Mouse (Mus musculus): ENCODE measurements around the gene Gm20532. TPM values are rescaled to one million over a fixed set of nuclear protein-coding genes. Genes with fewer than 3 reads are reported as not detected.
"Not testable (repeated sequence)": the region's sequence is repeated elsewhere in the genome, so short reads cannot be mapped to it uniquely, and the experiment has no call there.

The Gm20532 gene
- polyA plus RNA-seq, 1 experiment from 2014 or later = not detected

- Histone ChIP-seq H3K9me3 (no peaks in the 10 kb centered on the region), H3K36me3 (peaks cover 27% of the 10 kb centered on the region), H3K27me3 (no peaks in the 10 kb centered on the region), H3K4me1 (peaks cover 31% of the 10 kb centered on the region), H3K4me2 (replicated peaks) (no peak overlapping the region; the same call in 1 of the 2 replicates), H3K4me3 (no peak overlapping the region), H3K27ac (peak overlapping the region; percentile 81; the same call in 1 of the 2 replicates), H3K9ac (peak overlapping the region; percentile 97; the same call in 1 of the 2 replicates)
- 73% methylated on average over 7 of the region's 7 CpGs for WGBS
- no peak for ATAC-seq (ENCODE audit: low FRiP score, low read depth)
These were observed 54.7 kb downstream of the Gm20532 start for GRCm38 (mm10) chr2:26641006-26641647.

- ATAC-seq (ENCODE audit: low FRiP score, low read depth) = no peak
- no peaks in the 10 kb centered on the region for H3K9me3 ChIP-seq
- H3K4me1 ChIP-seq = peaks cover 11% of the 10 kb centered on the region
- no peak overlapping the region for H3K9ac ChIP-seq
- H3K4me3 ChIP-seq = no peak overlapping the region
- H3K27ac ChIP-seq = no peak overlapping the region
- no peaks in the 10 kb centered on the region; the same call in 1 of the 2 replicates for H3K36me3 ChIP-seq
- H3K27me3 ChIP-seq = no peaks in the 10 kb centered on the region
- H3K4me2 ChIP-seq (replicated peaks) = no peak overlapping the region
- WGBS = 63% methylated on average over 2 of the region's 2 CpGs
These were observed 57.5 kb downstream of the Gm20532 start for GRCm38 (mm10) chr2:26643942-26644341.

GRCm38 (mm10) chr2:26646643-26647293 lies 60.3 kb downstream of the Gm20532 start:
- Histone ChIP-seq H3K27ac (no peak overlapping the region), H3K4me3 (no peak overlapping the region), H3K9ac (no peak overlapping the region), H3K27me3 (no peaks in the 10 kb centered on the region), H3K9me3 (no peaks in the 10 kb centered on the region), H3K4me2 (replicated peaks) (no peak overlapping the region), H3K4me1 (no peaks in the 10 kb centered on the region), H3K36me3 (no peaks in the 10 kb centered on the region)
- WGBS = 29% methylated on average over 3 of the region's 3 CpGs
- ATAC-seq (ENCODE audit: low FRiP score, low read depth) = peak; percentile 93

GRCm38 (mm10) chr2:26654687-26655086 lies 68.2 kb downstream of the Gm20532 start:
- Histone ChIP-seq H3K27me3 (no peaks in the 10 kb centered on the region), H3K27ac (no peak overlapping the region), H3K9ac (no peak overlapping the region), H3K4me3 (no peak overlapping the region), H3K9me3 (no peaks in the 10 kb centered on the region), H3K4me2 (replicated peaks) (no peak overlapping the region), H3K4me1 (no peaks in the 10 kb centered on the region), H3K36me3 (no peaks in the 10 kb centered on the region)
- no peak for ATAC-seq (ENCODE audit: low FRiP score, low read depth)
- 83% methylated on average over 1 of the region's 1 CpGs for WGBS

GRCm38 (mm10) chr2:26657426-26657825 lies 71.0 kb downstream of the Gm20532 start:
- no peak for ATAC-seq (ENCODE audit: low FRiP score, low read depth)

GRCm38 (mm10) chr2:26661143-26661752 lies 74.8 kb downstream of the Gm20532 start:
- H3K4me1 ChIP-seq = peaks cover 5% of the 10 kb centered on the region
- H3K9ac ChIP-seq = no peak overlapping the region
- H3K27ac ChIP-seq = no peak overlapping the region
- peaks cover 17% of the 10 kb centered on the region; the same call in 1 of the 2 replicates for H3K27me3 ChIP-seq
- H3K4me2 ChIP-seq (replicated peaks) = peak overlapping the region; percentile 65
- H3K9me3 ChIP-seq = no peaks in the 10 kb centered on the region
- peak overlapping the region; percentile 31 for H3K4me3 ChIP-seq
- ATAC-seq (ENCODE audit: low FRiP score, low read depth) = no peak
- 3% methylated on average over 19 of the region's 20 CpGs for WGBS
- no peaks in the 10 kb centered on the region for H3K36me3 ChIP-seq

More at GRCm38 (mm10) chr2:26657426-26657825, 71.0 kb downstream of the Gm20532 start:
- H3K27ac ChIP-seq = no peak overlapping the region
- H3K4me3 ChIP-seq = no peak overlapping the region
- H3K4me1 ChIP-seq = peaks cover 5% of the 10 kb centered on the region
- no peak overlapping the region for H3K9ac ChIP-seq
- 80% methylated on average over 2 of the region's 2 CpGs for WGBS
- H3K4me2 ChIP-seq (replicated peaks) = no peak overlapping the region
- H3K27me3 ChIP-seq = peaks cover 10% of the 10 kb centered on the region; the same call in 1 of the 2 replicates
- no peaks in the 10 kb centered on the region for H3K9me3 ChIP-seq
- H3K36me3 ChIP-seq = no peaks in the 10 kb centered on the region

- Histone ChIP-seq H3K4me1 (peaks cover 5% of the 10 kb centered on the region), H3K27me3 (peaks cover 17% of the 10 kb centered on the region; the same call in 1 of the 2 replicates), H3K4me2 (replicated peaks) (peak overlapping the region; percentile 65), H3K27ac (no peak overlapping the region), H3K36me3 (no peaks in the 10 kb centered on the region), H3K4me3 (peak overlapping the region; percentile 31), H3K9ac (no peak overlapping the region), H3K9me3 (no peaks in the 10 kb centered on the region)
- WGBS = 48% methylated on average over 29 of the region's 29 CpGs
- no peak; the same call in 1 of the 2 replicates for ATAC-seq (ENCODE audit: low FRiP score, low read depth)
These were observed 75.5 kb downstream of the Gm20532 start for GRCm38 (mm10) chr2:26661768-26662508.

GRCm38 (mm10) chr2:26662509-26662882 lies 76.1 kb downstream of the Gm20532 start:
- ATAC-seq (ENCODE audit: low FRiP score, low read depth) = no peak
- Histone ChIP-seq H3K9ac (no peak overlapping the region), H3K27me3 (peaks cover 17% of the 10 kb centered on the region; the same call in 1 of the 2 replicates), H3K27ac (no peak overlapping the region), H3K4me3 (no peak overlapping the region), H3K9me3 (no peaks in the 10 kb centered on the region), H3K4me1 (peaks cover 5% of the 10 kb centered on the region), H3K4me2 (replicated peaks) (no peak overlapping the region), H3K36me3 (no peaks in the 10 kb centered on the region)
- 73% methylated on average over 13 of the region's 13 CpGs for WGBS

- 83% methylated on average over 10 of the region's 10 CpGs for WGBS
These were observed 76.7 kb downstream of the Gm20532 start for GRCm38 (mm10) chr2:26663112-26663511.

GRCm38 (mm10) chr2:26663551-26663950 lies 77.1 kb downstream of the Gm20532 start:
- not testable (repeated sequence) for H3K9ac ChIP-seq; H3K27ac ChIP-seq; H3K4me3 ChIP-seq; H3K36me3 ChIP-seq; H3K4me1 ChIP-seq; H3K4me2 ChIP-seq (replicated peaks); H3K9me3 ChIP-seq; ATAC-seq (ENCODE audit: low FRiP score, low read depth)
- peaks cover 17% of the 10 kb centered on the region; the same call in 1 of the 2 replicates for H3K27me3 ChIP-seq
- 77% methylated on average over 1 of the region's 1 CpGs for WGBS

More at GRCm38 (mm10) chr2:26663112-26663511, 76.7 kb downstream of the Gm20532 start:
- Histone ChIP-seq H3K4me1 (peaks cover 5% of the 10 kb centered on the region), H3K9me3 (no peaks in the 10 kb centered on the region), H3K36me3 (no peaks in the 10 kb centered on the region), H3K27ac (no peak overlapping the region), H3K27me3 (peaks cover 17% of the 10 kb centered on the region; the same call in 1 of the 2 replicates), H3K4me3 (no peak overlapping the region), H3K9ac (no peak overlapping the region), H3K4me2 (replicated peaks) (no peak overlapping the region)
- no peak for ATAC-seq (ENCODE audit: low FRiP score, low read depth)

GRCm38 (mm10) chr2:26668746-26669145 lies 82.3 kb downstream of the Gm20532 start:
- Histone ChIP-seq H3K9me3 (no peaks in the 10 kb centered on the region), H3K27ac (no peak overlapping the region), H3K4me1 (no peaks in the 10 kb centered on the region), H3K36me3 (no peaks in the 10 kb centered on the region), H3K4me3 (no peak overlapping the region), H3K9ac (no peak overlapping the region), H3K27me3 (no peaks in the 10 kb centered on the region), H3K4me2 (replicated peaks) (no peak overlapping the region)
- no peak for ATAC-seq (ENCODE audit: low FRiP score, low read depth)

GRCm38 (mm10) chr2:26671182-26671581 lies 84.7 kb downstream of the Gm20532 start, which contains the start of gene Lcn4:
Gene Lcn4, minus strand, starts transcription at chr2:26671282.
- no peaks in the 10 kb centered on the region for H3K4me1 ChIP-seq
- H3K9ac ChIP-seq = no peak within 1 kb of the TSS
- no peaks in the 10 kb centered on the region for H3K36me3 ChIP-seq
- H3K4me3 ChIP-seq = no peak within 1 kb of the TSS
- H3K27ac ChIP-seq = no peak within 1 kb of the TSS
- 90% methylated on average over 3 of the region's 3 CpGs for WGBS
- no peaks in the 10 kb centered on the region for H3K27me3 ChIP-seq
- H3K9me3 ChIP-seq = no peaks in the 10 kb centered on the region
- ATAC-seq (ENCODE audit: low FRiP score, low read depth) = no peak
- H3K4me2 ChIP-seq (replicated peaks) = no peak within 1 kb of the TSS
